In genomic region chr9:50742744-50743143, GRCm38 (mm10) we compare ENCODE assay signal across 16 mouse cellular contexts. TPM values are rescaled to one million over a fixed set of nuclear protein-coding genes. Genes with fewer than 3 reads are reported as not detected.
"Had no signal": no experiment of that assay in that cellular context is flagged by ENCODE, and none has a peak within 500 bp of the region (broad histone marks: within the 10 kb centered on the region; RNA-seq: fewer than 3 reads in every experiment).

No protein-coding gene starts in this region.

- H3K4me3 ChIP-seq: limb, embryonic 15.5 days; liver, embryonic 12.5 days; midbrain, embryonic 12.5 days; neural tube, embryonic 13.5 days had no signal

- DNase-seq: kidney, postnatal 36 days; layer of hippocampus, adult 9-11 months; layer of hippocampus, postnatal 36 days; lung, embryonic 14.5 days; lung, postnatal 14 days; retina, postnatal 1 day; right cerebral cortex, postnatal 4 days; spleen, adult 18-20 months; thymus, adult 18-20 months; thymus, postnatal 14 days had no signal

- H3K9me3 ChIP-seq: limb, embryonic 15.5 days; liver, embryonic 12.5 days; midbrain, embryonic 12.5 days; neural tube, embryonic 13.5 days had no signal

- H3K4me2 ChIP-seq: limb, embryonic 15.5 days; liver, embryonic 12.5 days; lung, embryonic 14.5 days; midbrain, embryonic 12.5 days; neural tube, embryonic 13.5 days had no signal

- H3K27ac ChIP-seq: limb, embryonic 15.5 days; liver, embryonic 12.5 days; midbrain, embryonic 12.5 days; neural tube, embryonic 13.5 days had no signal

- H3K36me3 ChIP-seq: limb, embryonic 15.5 days; liver, embryonic 12.5 days; midbrain, embryonic 12.5 days; neural tube, embryonic 13.5 days had no signal

- H3K27me3 ChIP-seq: limb, embryonic 15.5 days had no signal

- H3K9ac ChIP-seq: limb, embryonic 15.5 days; liver, embryonic 12.5 days; lung, embryonic 14.5 days; midbrain, embryonic 12.5 days; neural tube, embryonic 13.5 days had no signal

- ATAC-seq: liver, embryonic 12.5 days; midbrain, embryonic 16.5 days had no signal

RNA-seq across cellular contexts. Expression of gene Dixdc1, which starts 3.4 kb away (rescaled TPM):
- total RNA-seq: megakaryocyte-erythroid progenitor cell, adult 5-6 weeks had no signal

RNA-seq across cellular contexts. Expression of gene 2310030G06Rik, which starts 3.6 kb away (rescaled TPM):
- total RNA-seq: megakaryocyte-erythroid progenitor cell, adult 5-6 weeks had no signal

RNA-seq across cellular contexts. Expression of gene Cryab, which starts 8.4 kb away (rescaled TPM):
- total RNA-seq: megakaryocyte-erythroid progenitor cell, adult 5-6 weeks had no signal

RNA-seq across cellular contexts. Expression of gene Hspb2, which starts 9.4 kb away (rescaled TPM):
- total RNA-seq: megakaryocyte-erythroid progenitor cell, adult 5-6 weeks had no signal
